In the genomic region with DNA sequence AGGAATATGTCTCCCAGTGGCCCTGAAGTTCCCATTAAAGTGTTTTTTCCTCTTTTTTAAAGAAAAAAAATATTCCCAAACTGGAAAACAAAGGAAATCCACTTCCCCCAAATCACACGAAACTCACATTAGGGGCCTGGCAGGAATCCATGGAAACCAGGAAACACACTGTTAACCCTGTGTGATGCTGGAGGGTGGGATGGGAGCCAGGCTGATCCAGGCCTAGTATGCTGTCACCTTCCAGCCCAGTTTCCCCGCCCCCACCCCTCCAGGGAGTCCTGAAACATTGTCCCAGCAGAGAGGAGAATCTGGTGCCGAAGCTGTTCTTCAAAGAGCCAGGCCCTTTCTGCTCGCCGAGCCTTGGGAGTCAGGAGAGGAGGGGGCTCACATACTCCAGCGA, we compare ENCODE assay signal across 10 mouse cellular contexts. TPM values are rescaled to one million over a fixed set of nuclear protein-coding genes. Genes with fewer than 3 reads are reported as not detected.
DNase-seq lines count a peak whose midpoint lies in the region; ATAC-seq and TF ChIP-seq lines count a peak whose summit lies in the region.
"Had no signal": no experiment of that assay in that cellular context is flagged by ENCODE, and none has a peak within 500 bp of the region (broad histone marks: within the 10 kb centered on the region; RNA-seq: fewer than 3 reads in every experiment).

No protein-coding gene starts in this region.

- no peak for DNase-seq in forebrain, embryonic 14.5 days (ENCODE audit: low spot score)
- DNase-seq in lung, postnatal 10 days = peak; percentile 50
- DNase-seq in lung, postnatal 0 days (ENCODE audit: low spot score) = no peak
- peak; percentile 67 for DNase-seq in heart, postnatal 4 days
- DNase-seq in urinary bladder, postnatal 10 days (ENCODE audit: low spot score) = no peak
- DNase-seq: cerebellum, adult 11 months had no signal

- no peaks in the 10 kb centered on the region for H3K36me3 ChIP-seq in forebrain, embryonic 16.5 days (ENCODE audit: control insufficient read depth, insufficient read depth)
- no peaks in the 10 kb centered on the region for H3K36me3 ChIP-seq in forebrain, embryonic 14.5 days (ENCODE audit: control insufficient read depth, insufficient read depth, low read length)
- H3K36me3 ChIP-seq in lung, postnatal 0 days (ENCODE audit: insufficient read depth, low read length) = no peaks in the 10 kb centered on the region
- H3K36me3 ChIP-seq in stomach, embryonic 15.5 days = no peaks in the 10 kb centered on the region
- H3K36me3 ChIP-seq: liver, embryonic 12.5 days had no signal

- no peak for TF ChIP-seq EP300 in lung, postnatal 0 days (IDR thresholded peaks at IDR 0.05)

- H3K27ac ChIP-seq in forebrain, embryonic 16.5 days (ENCODE audit: low read length) = no peak overlapping the region
- H3K27ac ChIP-seq in forebrain, embryonic 14.5 days (ENCODE audit: low read depth, low read length) = no peak overlapping the region
- H3K27ac ChIP-seq in lung, postnatal 0 days (ENCODE audit: low read length) = no peak overlapping the region
- H3K27ac ChIP-seq in stomach, embryonic 15.5 days = peak overlapping the region; percentile 64
- H3K27ac ChIP-seq: liver, embryonic 12.5 days had no signal

- no peak overlapping the region for H3K4me2 ChIP-seq in forebrain, embryonic 16.5 days (ENCODE audit: low read length)
- no peak overlapping the region for H3K4me2 ChIP-seq in forebrain, embryonic 14.5 days (ENCODE audit: low read length)
- H3K4me2 ChIP-seq in lung, postnatal 0 days (replicated peaks; ENCODE audit: low read depth, low read length) = no peak overlapping the region
- H3K4me2 ChIP-seq in stomach, embryonic 15.5 days = no peak overlapping the region
- H3K4me2 ChIP-seq: liver, embryonic 12.5 days had no signal

- no peaks in the 10 kb centered on the region for H3K9me3 ChIP-seq in forebrain, embryonic 16.5 days (ENCODE audit: control insufficient read depth, low read length)
- no peaks in the 10 kb centered on the region for H3K9me3 ChIP-seq in forebrain, embryonic 14.5 days (replicated peaks; ENCODE audit: control insufficient read depth, low read length)
- H3K9me3 ChIP-seq in lung, postnatal 0 days (ENCODE audit: low read length) = no peaks in the 10 kb centered on the region
- no peaks in the 10 kb centered on the region for H3K9me3 ChIP-seq in stomach, embryonic 15.5 days
- H3K9me3 ChIP-seq: liver, embryonic 12.5 days had no signal

- H3K4me3 ChIP-seq in forebrain, embryonic 16.5 days (replicated peaks; ENCODE audit: low read length) = no peak overlapping the region
- H3K4me3 ChIP-seq in forebrain, embryonic 14.5 days (ENCODE audit: low read depth, low read length) = no peak overlapping the region
- no peak overlapping the region for H3K4me3 ChIP-seq in lung, postnatal 0 days (ENCODE audit: low read depth, low read length)
- no peak overlapping the region for H3K4me3 ChIP-seq in stomach, embryonic 15.5 days (replicated peaks)
- H3K4me3 ChIP-seq: liver, embryonic 12.5 days had no signal

- no peak overlapping the region for H3K9ac ChIP-seq in forebrain, embryonic 16.5 days (replicated peaks; ENCODE audit: low read depth, low read length)
- no peak overlapping the region for H3K9ac ChIP-seq in forebrain, embryonic 14.5 days (ENCODE audit: low read length)
- H3K9ac ChIP-seq in lung, postnatal 0 days (replicated peaks; ENCODE audit: low read depth) = no peak overlapping the region
- no peak overlapping the region for H3K9ac ChIP-seq in stomach, embryonic 15.5 days
- H3K9ac ChIP-seq: liver, embryonic 12.5 days had no signal

- peaks cover 7% of the 10 kb centered on the region for H3K27me3 ChIP-seq in forebrain, embryonic 16.5 days (replicated peaks; ENCODE audit: control insufficient read depth, insufficient read depth, low read length)
- 0 out of 2 replicates have a peak, but pooled peaks cover 4% of the 10 kb centered on the region for H3K27me3 ChIP-seq in forebrain, embryonic 14.5 days (replicated peaks; ENCODE audit: control insufficient read depth, insufficient read depth, low read length)
- H3K27me3 ChIP-seq in lung, postnatal 0 days (replicated peaks; ENCODE audit: insufficient read depth, low read length) = no peaks in the 10 kb centered on the region
- H3K27me3 ChIP-seq in stomach, embryonic 15.5 days (replicated peaks) = no peaks in the 10 kb centered on the region

- peaks cover 24% of the 10 kb centered on the region for H3K4me1 ChIP-seq in forebrain, embryonic 16.5 days (replicated peaks; ENCODE audit: control insufficient read depth, insufficient read depth, low read length)
- H3K4me1 ChIP-seq in forebrain, embryonic 14.5 days (ENCODE audit: control insufficient read depth, insufficient read depth, low read length) = peaks cover 16% of the 10 kb centered on the region
- peaks cover 22% of the 10 kb centered on the region; the same call in 1 of the 2 replicates for H3K4me1 ChIP-seq in lung, postnatal 0 days (ENCODE audit: insufficient read depth, low read depth, low read length)
- peaks cover 36% of the 10 kb centered on the region for H3K4me1 ChIP-seq in stomach, embryonic 15.5 days

- TF ChIP-seq CTCF in lung, postnatal 0 days (IDR thresholded peaks at IDR 0.05) = no peak

- 8% methylated on average over 6 of the region's 6 CpGs for WGBS in forebrain, embryonic 16.5 days
- 13% methylated on average over 6 of the region's 6 CpGs for WGBS in forebrain, embryonic 14.5 days
- WGBS in lung, postnatal 0 days = 20% methylated on average over 6 of the region's 6 CpGs
- WGBS in stomach, embryonic 15.5 days = 40% methylated on average over 6 of the region's 6 CpGs

- ATAC-seq in forebrain, embryonic 16.5 days = 0 out of 2 replicates have a peak, but pooled peaks have one; percentile 22
- no peak for ATAC-seq in forebrain, embryonic 14.5 days
- no peak for ATAC-seq in lung, postnatal 0 days
- ATAC-seq in stomach, embryonic 15.5 days (ENCODE audit: insufficient read depth, low FRiP score, low read depth) = 0 out of 2 replicates have a peak, but pooled peaks have one; percentile 21
- ATAC-seq in megakaryocyte, adult 5-6 weeks (ENCODE audit: poor library complexity, severe bottlenecking) = no peak
- ATAC-seq: liver, embryonic 12.5 days had no signal

RNA-seq across cellular contexts. Expression of a gene that starts 32.2 kb away (rescaled TPM):
- 0.98 and 1.0 TPM in 2 replicates for polyA plus RNA-seq in forebrain, embryonic 16.5 days (2015; fragmentation: Nextera tagmentation; extraction: Ambion mirVana)
- polyA plus RNA-seq in forebrain, embryonic 14.5 days (2014; fragmentation: Nextera tagmentation; extraction: Ambion mirVana) = 0.57 and 1.1 TPM in 2 replicates
- 9.7 and 10.3 TPM in 2 replicates for polyA plus RNA-seq in lung, postnatal 0 days (2015; fragmentation: Nextera tagmentation; extraction: Ambion mirVana)
- total RNA-seq in heart, postnatal 4 days (2021) = 10 to 100 TPM; 79.5 to 82.9 TPM
- polyA plus RNA-seq in stomach, embryonic 15.5 days (2015; fragmentation: Nextera tagmentation; extraction: Ambion mirVana) = 8.9 and 10.2 TPM in 2 replicates
- 3.0 and 3.3 TPM in 2 replicates for total RNA-seq in megakaryocyte, adult 5-6 weeks (2015)
- 1.7 and 2.5 TPM in 2 replicates for total RNA-seq in megakaryocyte, adult 5-6 weeks (2017)

Comparison
In these comparisons a context has a peak if more than half of its experiments do, and no peak if none do; other contexts are left out.
1. ATAC-seq: peak in forebrain, embryonic 16.5 days (single experiment) and stomach, embryonic 15.5 days (single experiment); none in forebrain, embryonic 14.5 days (single experiment), lung, postnatal 0 days (single experiment) and megakaryocyte, adult 5-6 weeks (single experiment).
2. DNase-seq: peak in lung, postnatal 10 days (single experiment) and heart, postnatal 4 days (single experiment); none in forebrain, embryonic 14.5 days (single experiment), lung, postnatal 0 days (single experiment) and urinary bladder, postnatal 10 days (single experiment).